Mouse (Mus musculus): ENCODE measurements around the gene Mesp1. TPM values are rescaled to one million over a fixed set of nuclear protein-coding genes. Genes with fewer than 3 reads are reported as not detected.

The Mesp1 gene
- 0.29 and 0.44 TPM in 2 replicates for polyA plus RNA-seq (2015; fragmentation: Nextera tagmentation; extraction: Ambion mirVana)

- ATAC-seq = no peak
- Histone ChIP-seq H3K27me3 (replicated peaks; ENCODE audit: control insufficient read depth, insufficient read depth, low read length) (peaks cover 29% of the 10 kb centered on the region), H3K27ac (ENCODE audit: low read depth, low read length) (no peak within 1 kb of the TSS), H3K4me1 (ENCODE audit: control insufficient read depth, insufficient read depth, low read depth, low read length) (peaks cover 13% of the 10 kb centered on the region), H3K36me3 (ENCODE audit: control insufficient read depth, insufficient read depth, low read length) (no peaks in the 10 kb centered on the region), H3K9me3 (ENCODE audit: control insufficient read depth, low read length) (no peaks in the 10 kb centered on the region), H3K9ac (ENCODE audit: low read depth, low read length) (peak within 1 kb of the TSS; percentile 71), H3K4me3 (ENCODE audit: low read length) (peak within 1 kb of the TSS; percentile 54), H3K4me2 (ENCODE audit: low read length) (peak within 1 kb of the TSS; percentile 88)
- WGBS = 71% methylated on average over 6 of the region's 6 CpGs
Observed at GRCm38 (mm10) chr7:79793688-79794087, at the start of gene Mesp1. TSS of gene Mesp1 (minus strand) at chr7:79793788.

- Histone ChIP-seq H3K27ac (ENCODE audit: low read depth, low read length) (no peak overlapping the region), H3K36me3 (ENCODE audit: control insufficient read depth, insufficient read depth, low read length) (no peaks in the 10 kb centered on the region), H3K27me3 (replicated peaks; ENCODE audit: control insufficient read depth, insufficient read depth, low read length) (peaks cover 8% of the 10 kb centered on the region), H3K4me3 (ENCODE audit: low read length) (no peak overlapping the region), H3K4me1 (ENCODE audit: control insufficient read depth, insufficient read depth, low read depth, low read length) (no peaks in the 10 kb centered on the region), H3K9ac (ENCODE audit: low read depth, low read length) (no peak overlapping the region), H3K9me3 (ENCODE audit: control insufficient read depth, low read length) (no peaks in the 10 kb centered on the region), H3K4me2 (ENCODE audit: low read length) (no peak overlapping the region)
- no peak for ATAC-seq
- WGBS = 64% methylated on average over 7 of the region's 7 CpGs
Observed at GRCm38 (mm10) chr7:79842163-79842562, 48.6 kb upstream of the Mesp1 start.

GRCm38 (mm10) chr7:79837247-79837646 is 43.7 kb upstream of the Mesp1 start:
- H3K27ac ChIP-seq (ENCODE audit: low read depth, low read length) = no peak overlapping the region
- no peak overlapping the region for H3K4me3 ChIP-seq (ENCODE audit: low read length)
- H3K27me3 ChIP-seq (replicated peaks; ENCODE audit: control insufficient read depth, insufficient read depth, low read length) = no peaks in the 10 kb centered on the region
- H3K36me3 ChIP-seq (ENCODE audit: control insufficient read depth, insufficient read depth, low read length) = no peaks in the 10 kb centered on the region
- H3K9ac ChIP-seq (ENCODE audit: low read depth, low read length) = no peak overlapping the region
- no peaks in the 10 kb centered on the region for H3K4me1 ChIP-seq (ENCODE audit: control insufficient read depth, insufficient read depth, low read depth, low read length)
- H3K4me2 ChIP-seq (ENCODE audit: low read length) = no peak overlapping the region
- WGBS = 65% methylated on average over 2 of the region's 2 CpGs
- no peak for ATAC-seq
- H3K9me3 ChIP-seq (ENCODE audit: control insufficient read depth, low read length) = no peaks in the 10 kb centered on the region

GRCm38 (mm10) chr7:79835196-79835595 is 41.6 kb upstream of the Mesp1 start:
- no peak for ATAC-seq
- H3K27ac ChIP-seq (ENCODE audit: low read depth, low read length) = no peak overlapping the region
- H3K4me3 ChIP-seq (ENCODE audit: low read length) = no peak overlapping the region
- WGBS = 96% methylated on average over 6 of the region's 6 CpGs
- no peak overlapping the region for H3K4me2 ChIP-seq (ENCODE audit: low read length)
- H3K4me1 ChIP-seq (ENCODE audit: control insufficient read depth, insufficient read depth, low read depth, low read length) = no peaks in the 10 kb centered on the region
- H3K9me3 ChIP-seq (ENCODE audit: control insufficient read depth, low read length) = no peaks in the 10 kb centered on the region
- no peak overlapping the region for H3K9ac ChIP-seq (ENCODE audit: low read depth, low read length)
- no peaks in the 10 kb centered on the region for H3K27me3 ChIP-seq (replicated peaks; ENCODE audit: control insufficient read depth, insufficient read depth, low read length)
- no peaks in the 10 kb centered on the region for H3K36me3 ChIP-seq (ENCODE audit: control insufficient read depth, insufficient read depth, low read length)

- Histone ChIP-seq H3K4me2 (ENCODE audit: low read length) (no peak overlapping the region), H3K9ac (ENCODE audit: low read depth, low read length) (no peak overlapping the region), H3K36me3 (ENCODE audit: control insufficient read depth, insufficient read depth, low read length) (no peaks in the 10 kb centered on the region), H3K4me1 (ENCODE audit: control insufficient read depth, insufficient read depth, low read depth, low read length) (no peaks in the 10 kb centered on the region), H3K4me3 (ENCODE audit: low read length) (no peak overlapping the region), H3K27me3 (replicated peaks; ENCODE audit: control insufficient read depth, insufficient read depth, low read length) (no peaks in the 10 kb centered on the region), H3K9me3 (ENCODE audit: control insufficient read depth, low read length) (no peaks in the 10 kb centered on the region), H3K27ac (ENCODE audit: low read depth, low read length) (no peak overlapping the region)
- no peak for ATAC-seq
Observed at GRCm38 (mm10) chr7:79832980-79833379, 39.4 kb upstream of the Mesp1 start.

- Histone ChIP-seq H3K27ac (ENCODE audit: low read depth, low read length) (no peak overlapping the region), H3K36me3 (ENCODE audit: control insufficient read depth, insufficient read depth, low read length) (no peaks in the 10 kb centered on the region), H3K4me2 (ENCODE audit: low read length) (no peak overlapping the region), H3K27me3 (replicated peaks; ENCODE audit: control insufficient read depth, insufficient read depth, low read length) (no peaks in the 10 kb centered on the region), H3K4me3 (ENCODE audit: low read length) (no peak overlapping the region), H3K4me1 (ENCODE audit: control insufficient read depth, insufficient read depth, low read depth, low read length) (no peaks in the 10 kb centered on the region), H3K9ac (ENCODE audit: low read depth, low read length) (no peak overlapping the region), H3K9me3 (ENCODE audit: control insufficient read depth, low read length) (no peaks in the 10 kb centered on the region)
- 68% methylated on average over 6 of the region's 6 CpGs for WGBS
- no peak for ATAC-seq
Observed at GRCm38 (mm10) chr7:79831585-79831984, 38.0 kb upstream of the Mesp1 start.

GRCm38 (mm10) chr7:79831145-79831544 is 37.6 kb upstream of the Mesp1 start:
- no peak for ATAC-seq
- Histone ChIP-seq H3K4me1 (ENCODE audit: control insufficient read depth, insufficient read depth, low read depth, low read length) (no peaks in the 10 kb centered on the region), H3K36me3 (ENCODE audit: control insufficient read depth, insufficient read depth, low read length) (no peaks in the 10 kb centered on the region), H3K27me3 (replicated peaks; ENCODE audit: control insufficient read depth, insufficient read depth, low read length) (no peaks in the 10 kb centered on the region), H3K9me3 (ENCODE audit: control insufficient read depth, low read length) (no peaks in the 10 kb centered on the region), H3K27ac (ENCODE audit: low read depth, low read length) (no peak overlapping the region), H3K9ac (ENCODE audit: low read depth, low read length) (no peak overlapping the region), H3K4me3 (ENCODE audit: low read length) (no peak overlapping the region), H3K4me2 (ENCODE audit: low read length) (no peak overlapping the region)
- WGBS = 76% methylated on average over 6 of the region's 6 CpGs

GRCm38 (mm10) chr7:79828341-79828740 is 34.8 kb upstream of the Mesp1 start:
- H3K4me1 ChIP-seq (ENCODE audit: control insufficient read depth, insufficient read depth, low read depth, low read length) = no peaks in the 10 kb centered on the region
- H3K27me3 ChIP-seq (replicated peaks; ENCODE audit: control insufficient read depth, insufficient read depth, low read length) = no peaks in the 10 kb centered on the region
- H3K9ac ChIP-seq (ENCODE audit: low read depth, low read length) = no peak overlapping the region
- H3K9me3 ChIP-seq (ENCODE audit: control insufficient read depth, low read length) = peaks cover 3% of the 10 kb centered on the region
- H3K27ac ChIP-seq (ENCODE audit: low read depth, low read length) = no peak overlapping the region
- H3K36me3 ChIP-seq (ENCODE audit: control insufficient read depth, insufficient read depth, low read length) = no peaks in the 10 kb centered on the region
- no peak overlapping the region for H3K4me3 ChIP-seq (ENCODE audit: low read length)
- no peak overlapping the region for H3K4me2 ChIP-seq (ENCODE audit: low read length)
- ATAC-seq = no peak
- 75% methylated on average over 3 of the region's 3 CpGs for WGBS

DNA sequence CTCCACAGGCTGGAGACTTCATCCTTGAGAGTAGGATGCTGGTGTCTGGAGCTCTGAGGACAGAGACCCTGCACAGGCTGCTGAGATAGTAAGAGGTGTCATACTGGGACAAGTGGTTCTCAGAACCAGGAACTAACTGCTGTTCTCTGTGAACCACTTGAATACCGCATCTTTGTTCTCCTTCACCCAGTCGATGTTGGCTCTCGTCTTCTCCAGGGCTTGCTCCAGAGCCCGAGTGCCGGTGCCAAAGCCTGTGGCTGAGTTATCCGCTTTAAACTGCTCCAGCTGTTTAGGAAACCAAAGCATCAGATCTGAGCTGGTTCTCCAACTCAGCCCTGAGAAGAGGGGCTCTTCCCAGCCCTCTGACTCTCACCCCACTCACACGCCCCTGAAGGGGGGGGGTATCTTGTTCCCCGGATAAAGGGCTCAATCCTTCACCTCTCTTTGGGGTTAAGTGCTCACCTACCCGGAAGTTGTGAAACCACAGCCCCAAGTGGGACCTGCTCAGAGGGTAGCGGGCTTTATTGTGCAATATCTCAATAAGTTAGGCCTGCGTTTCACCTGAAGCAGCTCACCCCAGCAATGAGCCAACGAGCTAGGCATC is 28.6 kb upstream of the Mesp1 start:
- WGBS = 83% methylated on average over 12 of the region's 12 CpGs
- Histone ChIP-seq H3K27me3 (replicated peaks; ENCODE audit: control insufficient read depth, insufficient read depth, low read length) (no peaks in the 10 kb centered on the region; the same call in none of the 2 replicates), H3K9ac (ENCODE audit: low read depth, low read length) (no peak overlapping the region), H3K4me3 (ENCODE audit: low read length) (no peak overlapping the region), H3K4me1 (ENCODE audit: control insufficient read depth, insufficient read depth, low read depth, low read length) (no peaks in the 10 kb centered on the region), H3K9me3 (ENCODE audit: control insufficient read depth, low read length) (peaks cover 3% of the 10 kb centered on the region), H3K27ac (ENCODE audit: low read depth, low read length) (no peak overlapping the region), H3K36me3 (ENCODE audit: control insufficient read depth, insufficient read depth, low read length) (no peaks in the 10 kb centered on the region), H3K4me2 (ENCODE audit: low read length) (no peak overlapping the region)
- no peak for ATAC-seq

GRCm38 (mm10) chr7:79819996-79820395 is 26.4 kb upstream of the Mesp1 start:
- no peak for ATAC-seq
- H3K4me2 ChIP-seq (ENCODE audit: low read length) = no peak overlapping the region
- H3K4me1 ChIP-seq (ENCODE audit: control insufficient read depth, insufficient read depth, low read depth, low read length) = no peaks in the 10 kb centered on the region
- H3K4me3 ChIP-seq (ENCODE audit: low read length) = no peak overlapping the region
- no peaks in the 10 kb centered on the region; the same call in none of the 2 replicates for H3K27me3 ChIP-seq (replicated peaks; ENCODE audit: control insufficient read depth, insufficient read depth, low read length)
- H3K27ac ChIP-seq (ENCODE audit: low read depth, low read length) = no peak overlapping the region
- H3K9ac ChIP-seq (ENCODE audit: low read depth, low read length) = no peak overlapping the region
- H3K9me3 ChIP-seq (ENCODE audit: control insufficient read depth, low read length) = peaks cover 3% of the 10 kb centered on the region
- 53% methylated on average over 11 of the region's 11 CpGs for WGBS
- no peaks in the 10 kb centered on the region for H3K36me3 ChIP-seq (ENCODE audit: control insufficient read depth, insufficient read depth, low read length)

All from hindbrain, embryonic 16.5 days (tissue).